Mouse (Mus musculus): Measurements from ENCODE around the gene Cipc.

Cipc gene

DNA sequence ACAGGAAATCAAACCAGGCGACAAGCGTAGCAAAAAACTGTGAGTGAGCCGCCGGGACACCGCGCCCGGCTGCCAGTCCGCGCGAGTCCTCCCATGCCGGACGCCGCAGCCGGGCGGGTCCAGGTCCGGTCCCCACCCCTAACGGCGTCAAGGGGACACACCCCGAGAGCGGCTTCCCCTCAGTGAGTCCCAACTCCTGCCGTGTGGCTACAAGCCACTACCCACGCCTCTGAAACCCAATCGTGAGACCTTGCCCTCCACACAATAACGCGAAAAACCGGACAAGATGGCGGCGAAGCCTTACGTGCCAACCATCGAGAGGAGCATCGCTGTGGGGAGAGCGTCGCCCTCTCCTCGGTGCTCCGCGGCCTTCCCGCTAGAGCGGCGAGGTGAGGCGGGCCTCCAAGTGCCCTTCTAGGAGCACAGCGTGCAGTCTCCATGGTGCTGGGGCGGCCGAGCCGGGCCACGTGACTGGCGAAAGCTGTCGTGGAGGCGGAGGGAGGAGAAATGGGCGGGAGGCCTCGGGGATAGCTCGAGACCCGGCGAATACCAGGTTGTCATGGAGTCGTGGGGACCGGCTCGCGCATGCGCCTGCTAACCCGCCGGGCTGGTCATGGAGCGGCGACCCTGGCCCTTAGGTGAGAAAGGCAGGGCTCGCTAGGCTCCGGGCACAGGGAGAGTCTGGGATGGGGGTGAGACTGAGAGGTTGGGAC, at the start of gene Cipc:
Gene Cipc (plus strand): TSS at position 182 of the 713 bp plus-strand sequence.
- peak; percentile 98 for DNase-seq (ENCODE audit: low spot score)

DNA sequence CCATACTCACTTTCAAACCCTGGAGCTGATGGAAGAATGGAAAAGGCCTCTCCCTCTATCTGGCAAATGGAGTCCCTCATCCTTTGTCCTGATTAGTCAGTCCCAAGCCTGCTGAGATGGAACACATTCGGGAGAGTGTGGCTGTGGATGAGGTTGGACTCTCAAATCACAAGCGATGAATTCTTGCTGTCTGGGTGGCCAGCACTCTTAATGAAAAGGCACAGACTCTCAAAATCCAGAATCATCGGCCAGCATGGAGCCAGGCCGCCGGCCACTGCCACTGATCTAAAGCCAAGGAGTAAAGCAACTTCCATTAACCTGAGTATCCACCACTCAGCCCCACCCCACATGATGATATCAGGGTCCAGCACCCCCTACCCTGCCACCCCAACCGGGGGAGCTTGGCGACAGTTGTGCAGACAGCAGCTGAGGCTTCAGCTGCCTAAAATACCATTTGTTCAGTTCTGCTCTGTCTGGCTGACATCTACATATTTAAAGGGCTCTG, 49.0 kb upstream of the Cipc start:
- DNase-seq (ENCODE audit: low spot score): no peak

DNA sequence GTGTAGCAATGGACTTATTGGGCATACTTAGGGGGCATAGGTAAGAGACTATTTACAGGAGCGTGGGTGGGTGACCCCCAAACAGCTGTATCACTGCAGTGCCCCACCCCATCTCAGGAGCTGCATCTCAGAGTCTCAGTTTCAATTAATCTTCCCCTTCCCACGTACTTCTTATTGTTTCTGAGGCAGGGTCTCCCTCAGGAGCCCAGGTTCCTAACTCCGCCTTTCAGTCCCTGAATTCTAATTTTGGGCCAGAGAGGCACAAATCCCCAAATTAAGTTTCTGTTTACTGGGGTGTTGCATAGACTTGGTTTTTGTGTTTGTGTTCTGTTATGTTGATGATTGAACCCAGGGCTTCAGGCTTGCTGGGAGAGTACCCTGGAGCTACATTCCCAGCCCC, 48.4 kb upstream of the Cipc start:
- DNase-seq (ENCODE audit: low spot score): no peak

DNA sequence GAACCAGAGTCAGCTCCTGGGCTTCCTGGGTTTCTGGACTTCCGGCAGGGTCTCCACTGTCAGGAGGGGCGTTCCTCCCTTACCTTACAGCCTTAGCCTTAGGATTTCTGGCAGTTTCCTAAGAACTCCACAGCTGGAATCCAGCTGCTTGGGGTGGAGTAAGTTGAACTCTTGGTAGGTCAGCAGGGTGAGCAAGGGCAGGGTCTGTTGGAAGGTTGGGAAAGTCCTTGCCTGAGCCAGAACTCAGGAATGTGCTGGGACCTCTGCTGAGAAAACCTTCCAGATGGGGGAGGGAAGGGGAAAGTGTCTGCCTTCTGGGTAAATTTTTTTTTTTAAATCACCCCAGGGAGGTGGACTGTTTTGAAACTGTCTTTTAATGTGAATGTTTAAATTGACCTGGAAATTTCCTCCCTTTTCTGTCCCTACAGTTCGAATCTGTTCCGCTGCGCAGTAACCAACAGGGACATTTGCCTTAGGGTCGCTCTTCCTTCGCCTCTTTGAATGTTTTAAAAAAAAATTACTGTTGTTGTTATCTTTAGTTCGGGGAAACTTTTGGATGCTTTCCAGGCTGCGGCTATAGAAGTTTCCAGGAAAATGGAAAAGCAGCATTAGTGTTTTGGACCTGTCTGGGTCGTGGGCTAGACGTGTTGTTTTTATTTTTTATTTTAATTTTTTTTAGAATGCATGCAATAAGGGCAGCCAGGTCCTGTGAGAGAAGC, 47.2 kb upstream of the Cipc start:
- peak; percentile 67 for DNase-seq (ENCODE audit: low spot score)

DNA sequence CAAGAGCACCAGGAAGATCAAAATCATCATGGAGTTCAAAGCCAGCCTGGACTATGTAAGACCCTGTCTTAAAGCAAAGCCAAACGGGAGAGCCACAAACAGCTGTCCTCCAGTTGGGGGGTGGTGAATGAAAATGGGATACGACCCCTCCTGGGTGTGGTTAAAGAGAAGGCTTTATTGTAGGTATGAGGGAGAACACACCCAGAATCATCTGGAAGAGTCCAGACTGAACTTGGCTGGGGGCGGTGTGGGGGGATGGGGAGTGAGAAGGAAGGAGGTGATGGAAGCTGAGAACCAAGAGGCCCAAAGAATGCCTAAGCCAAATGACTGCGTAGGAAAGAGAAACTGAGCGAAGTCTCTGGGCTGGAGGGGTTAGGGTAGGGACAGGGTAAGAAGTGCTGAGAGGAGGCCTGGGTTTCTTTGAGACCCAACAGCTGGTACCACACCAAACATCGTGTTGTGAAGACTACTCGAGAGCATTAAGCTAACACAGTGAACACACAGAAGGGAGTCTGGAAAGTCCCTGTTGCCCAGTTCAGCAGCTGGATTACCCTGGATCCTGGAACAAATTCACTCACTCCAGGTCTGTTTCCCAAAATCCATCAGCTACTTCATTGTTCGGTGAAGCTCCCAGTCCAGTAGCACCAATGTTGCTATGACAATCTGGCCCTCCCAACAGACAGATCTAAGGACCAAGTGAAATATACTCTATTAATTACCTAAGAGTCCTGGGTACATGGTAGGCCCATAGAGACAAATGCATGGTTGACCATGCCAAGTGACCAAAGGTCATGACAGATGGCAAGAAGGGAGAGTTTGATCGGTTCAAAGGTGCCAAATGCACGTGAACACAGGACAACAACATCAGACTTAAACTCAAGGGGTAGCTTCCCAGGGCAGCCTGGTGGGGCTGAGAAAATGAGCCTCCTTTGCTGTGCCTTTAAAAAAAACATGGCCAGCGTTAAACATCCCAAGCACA, 42.7 kb upstream of the Cipc start:
- DNase-seq (ENCODE audit: low spot score): no peak

DNA sequence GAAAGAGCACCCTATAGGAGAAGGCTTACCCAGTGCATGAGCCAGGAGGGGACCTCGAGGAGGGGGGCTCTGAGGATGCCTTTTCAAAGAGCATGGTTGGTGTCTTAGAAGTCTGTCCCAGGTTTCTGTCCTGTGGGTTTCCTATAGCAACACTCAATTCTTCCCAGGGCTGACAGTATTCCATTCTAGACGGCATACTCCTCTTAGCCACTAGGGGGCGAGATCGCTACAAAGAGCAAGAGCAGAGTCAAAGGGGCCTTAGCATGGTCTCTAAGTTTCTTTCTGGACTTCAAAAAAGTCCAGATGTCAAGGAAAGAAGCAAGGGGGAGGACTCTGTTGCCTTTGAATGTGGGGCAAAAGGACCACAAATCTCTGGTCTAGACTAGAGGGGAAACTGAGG, 41.6 kb upstream of the Cipc start:
- DNase-seq (ENCODE audit: low spot score): peak; percentile 69

DNA sequence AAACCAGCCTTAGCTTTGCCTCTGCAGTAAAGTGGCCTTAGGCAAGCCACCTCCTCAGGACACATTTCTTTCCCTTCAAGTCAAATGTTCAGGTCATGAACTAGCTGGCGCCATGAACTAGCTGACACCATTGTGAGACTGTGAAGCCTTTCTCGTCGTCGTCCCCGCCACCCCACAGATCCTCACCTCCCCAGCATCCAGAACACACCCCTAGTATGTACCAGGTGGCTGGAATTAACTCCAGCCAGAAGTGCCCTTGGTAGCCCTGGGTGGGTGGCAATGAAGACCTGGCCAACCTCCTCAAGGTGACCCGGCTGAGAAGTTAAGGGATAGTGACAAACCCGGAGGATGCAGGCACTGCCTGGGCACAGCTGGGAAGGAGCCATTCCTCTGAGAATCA, 41.0 kb upstream of the Cipc start:
- no peak for DNase-seq (ENCODE audit: low spot score)

DNA sequence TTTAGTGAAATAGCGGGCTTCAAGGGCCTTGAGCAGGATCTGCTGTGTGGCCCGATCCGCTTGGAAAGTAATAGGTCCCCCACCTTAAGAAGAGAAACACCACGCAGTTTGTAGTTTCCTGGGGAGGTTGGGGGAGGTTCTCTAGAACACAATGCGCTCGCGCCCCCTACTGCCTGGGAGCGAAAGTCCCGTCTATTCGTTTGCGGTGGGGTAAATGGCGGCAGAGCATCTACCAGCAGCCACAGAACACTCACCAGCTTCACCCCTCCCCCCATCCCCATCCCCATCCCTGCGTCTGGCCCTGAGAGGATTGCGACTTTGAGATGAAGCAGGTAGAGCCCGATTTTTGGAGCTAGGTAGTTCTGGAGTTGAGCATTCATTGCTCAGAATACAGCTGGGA, 40.4 kb upstream of the Cipc start:
- peak; percentile 87 for DNase-seq (ENCODE audit: low spot score)

DNA sequence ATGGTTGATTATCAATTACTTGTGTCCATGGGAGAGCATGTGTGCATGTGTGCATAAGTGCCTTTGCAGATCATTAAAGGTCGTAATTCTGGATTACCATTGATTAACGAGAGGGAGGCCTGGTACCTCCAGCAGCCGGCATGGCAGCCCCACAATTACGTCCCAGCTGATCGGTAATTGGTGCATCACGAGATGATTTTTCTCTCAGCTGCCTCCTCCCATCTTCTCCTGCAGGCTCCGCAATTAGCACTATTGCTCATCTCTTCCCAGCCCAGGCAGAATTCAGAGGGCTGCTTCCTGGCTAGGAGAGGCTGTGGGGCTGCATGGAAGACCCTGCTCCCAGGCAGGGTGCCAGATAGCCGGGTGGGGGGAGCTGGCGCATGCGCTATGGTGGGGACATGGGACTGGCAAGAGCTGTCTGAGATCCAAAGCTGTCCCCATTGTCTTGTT, 35.3 kb upstream of the Cipc start:
- no peak for DNase-seq (ENCODE audit: low spot score)

DNA sequence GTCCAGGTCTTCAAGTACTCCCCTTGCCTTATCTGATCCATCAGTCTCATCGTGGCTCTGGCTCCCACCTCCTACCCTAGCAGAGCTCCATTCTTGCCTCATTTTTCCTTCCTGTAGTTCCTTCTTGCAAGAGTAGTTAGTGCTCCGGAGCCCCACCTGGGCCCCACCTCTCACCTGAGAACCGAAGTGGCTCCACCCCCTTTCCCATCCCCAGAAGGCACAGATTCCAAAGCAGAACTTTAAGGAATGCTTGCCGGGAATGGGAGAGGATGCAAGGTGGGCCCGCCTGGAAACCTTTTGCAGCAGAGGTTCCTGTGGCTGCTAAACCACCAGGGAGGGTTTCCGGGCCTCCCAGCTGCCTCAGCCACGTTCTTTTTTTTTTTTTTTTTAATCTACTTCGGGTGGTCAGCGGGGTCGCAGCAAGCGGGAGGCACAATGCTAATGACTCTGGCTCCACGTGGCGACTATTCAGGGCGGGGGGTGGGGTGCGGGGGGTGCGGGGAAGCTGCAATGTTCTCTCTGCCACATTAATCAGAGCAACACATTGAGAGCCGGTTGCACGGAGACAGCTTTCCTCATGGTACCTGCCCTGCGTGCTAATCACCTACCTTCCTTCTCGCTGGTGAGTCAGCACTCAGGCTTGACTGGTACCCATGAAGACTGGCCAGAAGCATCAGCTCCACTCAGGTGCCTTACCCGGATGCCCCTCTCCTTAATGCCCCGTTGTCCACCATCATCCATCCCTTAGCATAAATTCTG, 34.3 kb upstream of the Cipc start:
- DNase-seq (ENCODE audit: low spot score): no peak

DNA sequence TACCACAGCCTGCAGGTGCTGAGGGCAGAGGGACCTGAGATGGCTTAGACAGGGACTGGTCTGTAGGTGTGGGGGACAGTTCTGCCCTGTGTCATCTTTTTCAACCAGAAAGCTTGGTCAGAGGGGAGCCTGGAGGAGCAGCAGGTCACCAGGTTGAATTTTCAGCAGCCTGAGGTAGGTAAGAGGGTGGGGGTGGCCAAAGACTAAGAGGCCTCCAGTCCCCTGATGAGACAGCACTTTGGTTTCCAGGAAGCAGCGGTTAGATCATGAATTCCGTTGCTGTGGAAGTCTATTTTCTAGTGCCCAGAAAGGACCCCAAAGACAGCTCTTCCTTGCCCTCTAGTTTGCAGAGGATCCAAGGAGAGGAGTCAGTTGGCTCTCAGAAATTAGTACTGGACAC, 32.5 kb upstream of the Cipc start:
- no peak for DNase-seq (ENCODE audit: low spot score)

DNA sequence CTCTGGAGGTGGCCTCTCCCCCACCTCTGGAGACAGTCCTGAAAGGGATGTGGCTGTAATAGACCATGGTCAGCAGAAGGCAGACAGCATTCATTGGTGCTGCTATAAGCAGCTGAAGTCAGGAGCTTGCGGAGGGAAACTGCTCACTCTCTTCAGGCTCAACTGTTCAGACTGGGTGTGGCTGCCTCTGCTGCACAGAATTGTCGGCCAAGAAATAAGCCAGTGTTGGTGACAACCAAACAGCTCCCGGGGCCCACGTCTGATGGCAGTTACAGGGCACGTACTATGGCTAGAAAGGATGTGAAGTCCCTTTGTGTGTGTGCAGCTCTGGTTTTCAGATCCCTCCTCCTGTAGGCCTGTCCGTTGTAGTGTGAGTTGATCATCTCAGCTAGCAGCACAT, 32.1 kb upstream of the Cipc start:
- DNase-seq (ENCODE audit: low spot score): no peak

DNA sequence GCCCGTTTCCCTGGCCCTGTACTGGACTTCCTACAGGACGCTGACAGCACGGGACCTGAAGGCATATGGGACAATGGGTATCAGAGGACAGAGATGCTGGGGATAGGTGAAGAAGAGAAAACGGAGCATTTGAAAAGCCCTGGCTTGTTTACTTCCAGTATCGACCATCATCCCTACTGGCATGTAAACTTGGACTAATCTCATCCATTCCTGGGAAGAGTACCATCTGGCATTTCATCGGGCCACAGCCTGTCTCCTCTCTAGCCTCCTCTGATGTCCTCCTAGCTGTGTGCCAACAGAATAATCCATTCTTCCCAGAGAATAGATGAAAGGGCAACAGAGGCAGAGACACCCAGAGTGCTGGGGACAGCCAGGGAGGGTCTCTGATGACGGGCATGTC, 31.2 kb upstream of the Cipc start:
- no peak for DNase-seq (ENCODE audit: low spot score)

DNA sequence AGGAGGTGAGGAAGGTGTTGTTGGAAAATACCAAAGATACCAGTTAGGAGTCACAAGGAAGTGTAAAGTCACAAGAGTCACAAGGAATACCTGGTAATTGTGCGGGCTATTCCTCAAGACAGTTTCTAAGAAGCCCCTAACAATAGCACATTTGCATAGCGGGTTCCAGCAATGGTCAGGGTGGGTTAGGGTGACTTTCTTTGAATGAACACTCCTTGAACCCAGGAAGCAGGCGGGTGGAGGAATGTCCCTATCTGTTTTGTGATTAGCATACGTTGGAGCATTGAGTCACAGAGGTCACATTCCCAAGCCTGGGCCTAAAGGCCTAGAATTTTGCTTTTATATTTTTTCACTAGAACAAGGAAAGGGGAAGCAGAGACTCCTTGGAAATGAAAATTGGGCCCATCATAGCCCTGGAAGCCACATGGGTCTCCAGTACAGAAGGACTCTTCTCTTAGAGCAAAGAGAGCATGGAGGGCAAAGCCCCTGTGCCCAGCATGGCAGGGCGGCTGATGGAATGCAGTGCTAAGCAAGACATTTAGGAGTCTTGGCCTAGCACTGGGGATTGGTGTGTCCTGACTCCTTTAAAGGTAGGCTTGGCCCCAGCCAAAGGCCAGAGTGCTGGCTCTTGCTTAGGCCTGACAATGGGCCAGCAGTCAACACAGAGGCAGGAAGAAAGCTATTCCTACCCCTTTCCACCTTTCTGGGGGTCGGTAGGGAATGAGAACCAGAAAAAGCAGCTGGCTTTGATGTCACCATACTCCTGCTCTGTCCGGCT, 29.9 kb upstream of the Cipc start:
- DNase-seq (ENCODE audit: low spot score): no peak

DNA sequence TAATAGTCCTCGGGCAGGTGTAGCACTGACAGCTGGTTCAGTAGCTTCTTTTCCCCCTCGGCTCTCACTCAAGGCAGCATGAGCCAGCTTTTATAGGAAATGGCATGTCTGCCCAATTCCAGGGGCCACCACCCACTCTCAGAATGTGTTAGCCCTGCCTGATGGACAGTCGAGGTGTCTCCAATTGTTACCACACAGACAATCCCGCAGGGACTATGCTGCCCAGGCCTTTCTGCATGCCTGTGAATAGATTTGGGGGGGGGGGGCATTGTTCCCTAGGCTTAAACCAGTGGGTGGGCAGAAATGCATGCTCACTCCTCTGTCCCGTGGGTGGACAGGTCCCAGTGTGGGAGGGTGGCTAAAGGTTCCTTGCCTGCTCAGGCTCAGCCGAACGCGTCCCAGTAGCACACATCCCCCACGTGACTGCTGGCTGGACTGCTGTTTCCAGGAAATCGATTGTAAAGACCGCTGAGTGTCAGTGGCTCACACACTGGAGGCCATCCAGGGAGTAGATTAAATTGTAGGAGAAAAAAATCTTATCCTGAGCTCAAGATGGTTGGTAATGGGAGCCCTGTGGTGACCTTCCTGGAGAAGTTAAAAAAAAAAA, 28.4 kb upstream of the Cipc start:
- DNase-seq (ENCODE audit: low spot score): peak; percentile 38

DNA sequence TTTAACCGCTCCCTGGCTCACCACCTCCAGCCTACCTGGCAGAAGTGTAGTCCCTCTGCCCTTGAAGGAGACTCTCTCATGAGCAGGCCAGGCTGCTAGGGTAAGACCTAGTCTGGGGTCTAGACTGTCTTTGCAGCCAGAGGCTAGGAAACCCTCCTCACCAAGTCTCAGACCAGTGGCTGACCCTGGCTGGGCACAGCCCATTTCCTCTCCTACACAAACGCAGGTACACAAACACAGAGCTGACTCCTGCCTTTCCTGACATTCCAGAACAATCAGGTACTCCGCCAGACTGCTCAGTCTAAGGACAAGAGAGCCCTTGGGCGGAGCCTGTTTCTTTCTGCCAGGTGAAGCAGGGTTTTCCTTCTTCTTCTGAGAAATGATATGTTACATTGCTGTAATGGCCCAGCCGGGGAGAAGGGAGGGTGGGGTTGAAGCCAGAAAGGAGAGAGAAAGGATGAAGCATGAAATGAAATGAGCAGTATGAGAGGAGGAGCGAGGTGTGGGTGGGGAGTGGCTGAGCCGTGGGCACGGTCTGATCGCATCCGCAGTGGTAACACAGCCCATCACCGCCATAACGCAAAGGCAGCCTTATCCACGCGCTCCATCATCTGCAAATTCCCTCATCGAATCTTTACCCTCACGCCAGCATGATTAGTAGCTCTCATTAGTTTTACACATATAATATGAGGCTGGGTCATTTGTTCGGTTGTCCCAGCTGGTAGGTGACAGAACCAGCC, 27.7 kb upstream of the Cipc start:
- DNase-seq (ENCODE audit: low spot score): no peak

DNA sequence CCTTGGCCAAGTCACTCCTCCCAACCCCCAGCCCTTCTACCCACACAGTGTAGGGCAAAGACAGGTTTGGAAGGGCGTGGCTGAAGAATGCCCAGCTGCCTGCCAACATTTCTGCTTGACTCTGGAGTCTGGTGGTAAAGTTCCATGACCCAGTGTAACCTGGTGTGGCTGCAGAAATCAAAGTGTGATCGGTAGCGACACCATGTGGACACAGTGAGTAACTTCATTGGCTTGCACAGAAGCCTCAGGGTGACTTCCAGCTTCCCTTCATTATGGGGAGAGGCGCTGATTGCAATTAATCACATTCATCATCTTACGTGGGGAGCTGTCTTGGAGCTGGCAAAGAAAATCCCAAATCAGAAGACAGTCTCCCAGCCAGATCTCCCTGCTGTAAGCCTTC, 23.0 kb upstream of the Cipc start:
- peak; percentile 79 for DNase-seq (ENCODE audit: low spot score)

DNA sequence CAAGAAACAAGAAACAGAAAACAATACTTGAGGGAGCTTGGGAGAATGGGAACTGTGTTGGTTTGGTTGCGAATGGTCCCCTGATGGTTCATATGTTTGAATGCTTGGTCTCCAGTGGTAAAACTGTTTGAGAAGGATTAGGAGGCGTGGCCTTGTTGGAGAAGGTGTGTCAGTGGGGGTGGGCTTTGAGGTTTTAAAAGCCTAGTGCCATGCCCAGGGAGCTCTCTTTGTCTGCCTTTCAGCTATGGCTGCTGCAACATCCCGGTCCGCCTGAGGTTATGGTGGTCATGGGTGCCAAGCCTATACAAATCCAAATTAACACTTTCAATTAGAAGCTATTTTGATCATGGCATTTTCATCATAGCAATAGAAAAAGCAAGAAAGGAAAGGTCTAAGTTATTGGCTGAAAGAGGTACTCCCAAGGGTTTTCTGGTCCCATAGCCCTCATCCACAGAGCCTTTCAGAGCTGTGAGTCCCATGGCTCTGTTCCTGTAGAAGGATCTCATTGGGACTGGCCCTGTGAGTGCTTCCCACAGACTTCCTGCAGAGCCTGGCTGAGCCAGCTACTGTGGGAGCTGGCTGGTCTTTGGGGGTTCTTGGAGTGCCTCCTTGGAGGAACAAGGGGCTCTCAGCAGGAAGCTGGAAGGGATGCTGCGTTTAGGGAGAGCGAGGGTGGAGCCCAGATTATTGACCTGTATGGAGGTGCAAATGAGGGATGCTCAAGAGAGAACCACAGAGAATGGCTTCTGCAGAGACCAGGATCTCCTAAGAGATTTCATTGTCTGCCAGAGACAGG, 15.7 kb upstream of the Cipc start:
- DNase-seq (ENCODE audit: low spot score): no peak

All from urinary bladder, postnatal 14 days (tissue).